Mouse (Mus musculus) inflammation-experienced regulatory T-cells, adult 16 weeks (primary cell): ENCODE results near the gene Uchl4. TPM values are rescaled to one million over a fixed set of nuclear protein-coding genes. Genes with fewer than 3 reads are reported as not detected.

Source experiments
- polyA plus RNA-seq: library from polyadenylated mRNA; unstranded; fragments of 100-300 nt; shearing (Covaris generic); gene quantifications from one replicate; pipeline ENCODE4 v1.2.1, GENCODE M21; 2017

Uchl4 gene
- 11.8 TPM for polyA plus RNA-seq

DNA sequence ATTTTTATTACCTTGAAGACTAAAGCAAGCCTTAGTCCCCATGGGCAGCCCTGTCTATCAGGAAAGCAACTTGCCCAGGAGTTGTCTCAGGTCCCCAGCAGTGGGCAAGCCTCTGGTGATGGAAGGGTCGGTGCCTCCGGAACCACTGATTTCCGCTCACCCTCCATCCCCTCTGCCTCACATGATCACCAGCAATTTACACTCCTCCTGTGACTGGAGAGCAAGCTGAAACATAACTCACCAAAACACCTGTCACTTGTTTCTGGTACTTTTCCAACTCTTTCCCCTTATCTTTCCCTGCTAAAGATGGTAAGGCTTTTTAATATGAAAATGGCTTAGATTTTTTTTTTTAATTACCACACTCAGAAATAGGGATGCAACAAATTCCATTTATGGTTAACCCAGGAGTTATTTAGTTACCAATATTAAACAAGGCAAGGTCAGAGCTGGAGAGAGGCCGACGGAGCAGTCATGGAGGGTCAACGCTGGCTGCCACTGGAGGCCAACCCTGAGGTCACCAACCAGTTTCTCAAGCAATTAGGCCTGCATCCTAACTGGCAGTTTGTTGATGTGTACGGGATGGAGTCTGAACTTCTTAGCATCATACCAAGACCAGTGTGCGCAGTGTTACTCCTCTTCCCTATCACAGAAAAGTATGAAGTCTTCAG, at the start of gene Uchl4:
Gene Uchl4 (plus strand): TSS at position 434 of the 668 bp plus-strand sequence.

GRCm38 (mm10) chr9:64253021-64253904, 18.3 kb downstream of the Uchl4 start, which contains the start of gene Map2k1:
Map2k1 (minus strand) TSS chr9:64253631.

GRCm38 (mm10) chr9:64281105-64281780, 46.2 kb downstream of the Uchl4 start, which contains the start of gene Tipin:
Tipin (plus strand) TSS chr9:64281581.

Other genes starting within 250 kb of the Uchl4 start
- gene Smad6, start 213.1 kb upstream of the Uchl4 start, polyA plus RNA-seq, result not detected
- not detected for gene Lctl, start 118.1 kb upstream of the Uchl4 start, polyA plus RNA-seq
- gene Zwilch, start 62.1 kb upstream of the Uchl4 start, polyA plus RNA-seq, result 6.5 TPM
- 1,466 TPM for gene Rpl4, start 61.8 kb upstream of the Uchl4 start, polyA plus RNA-seq
- 65.2 TPM for gene Snapc5, start 55.9 kb upstream of the Uchl4 start, polyA plus RNA-seq
- gene Map2k1, start 18.4 kb downstream of the Uchl4 start, polyA plus RNA-seq, result 85.7 TPM
- gene Tipin, start 46.4 kb downstream of the Uchl4 start, polyA plus RNA-seq, result 49.4 TPM
- 21.8 TPM for gene Dis3l, start 106.1 kb downstream of the Uchl4 start, polyA plus RNA-seq
- 0.51 TPM for gene Megf11, start 150.4 kb downstream of the Uchl4 start, polyA plus RNA-seq